Mouse (Mus musculus) frontal cortex, adult 2 months (tissue): Measurements from ENCODE around the gene Arl5a. TPM values are rescaled to one million over a fixed set of nuclear protein-coding genes. Genes with fewer than 3 reads are reported as not detected.

Experiments used
- DNase-seq, 2 experiments: peaks; one replicate each; pipeline ENCODE4 v3.0.0; 2022; ENCODE audit warnings: low spot score in 1 of 2; ENCODE audit errors: extremely low spot score in 1 of 2
- polyA plus RNA-seq: library from polyadenylated mRNA; depleted of rRNA; stranded (reverse); fragments of >200 nt; gene quantifications from 2 replicates; pipeline ENCODE4 v1.2.3, GENCODE M21; 2012; rRNA removed

Gene Arl5a
- polyA plus RNA-seq, 1 experiment, result 46.0 TPM

DNA sequence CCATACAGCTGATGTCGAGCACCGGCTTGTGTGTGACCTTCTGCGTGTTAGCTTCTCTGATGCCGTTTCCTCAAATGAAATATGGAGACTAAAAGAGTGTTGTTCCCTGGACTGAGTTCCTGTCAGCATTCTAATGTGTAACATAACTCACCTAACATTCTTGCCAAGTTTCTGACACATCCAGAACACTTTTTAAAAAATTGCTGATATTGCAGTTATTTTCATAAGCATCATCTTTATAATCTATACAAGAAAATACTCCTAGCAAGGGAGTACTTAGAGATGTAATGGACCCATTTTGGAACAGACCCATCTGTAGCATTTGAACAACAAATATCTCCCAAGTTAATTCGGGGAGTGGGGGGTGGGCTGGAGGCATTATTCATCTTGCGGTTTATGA lies 55.1 kb downstream of the Arl5a start:
- no peak for DNase-seq

DNA sequence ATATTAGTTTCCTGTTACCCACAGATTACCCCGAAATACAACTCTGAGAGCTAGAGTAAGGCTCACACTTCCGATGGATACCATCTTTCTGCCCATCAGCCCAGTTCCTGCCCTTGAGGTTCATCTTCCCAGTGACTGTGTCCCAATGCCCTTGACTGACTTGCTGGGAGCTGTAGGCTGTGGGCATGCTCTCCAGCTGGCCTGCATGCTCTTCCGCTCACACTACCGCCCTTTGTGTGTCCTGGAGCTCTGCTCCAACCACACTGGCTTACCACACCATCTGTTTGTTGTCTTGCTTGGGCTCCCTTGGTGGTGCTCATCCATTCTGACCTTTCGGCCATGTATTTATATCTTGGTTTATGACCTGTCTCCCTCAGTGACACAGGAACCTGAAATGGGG lies 57.0 kb downstream of the Arl5a start:
- no peak for DNase-seq

DNA sequence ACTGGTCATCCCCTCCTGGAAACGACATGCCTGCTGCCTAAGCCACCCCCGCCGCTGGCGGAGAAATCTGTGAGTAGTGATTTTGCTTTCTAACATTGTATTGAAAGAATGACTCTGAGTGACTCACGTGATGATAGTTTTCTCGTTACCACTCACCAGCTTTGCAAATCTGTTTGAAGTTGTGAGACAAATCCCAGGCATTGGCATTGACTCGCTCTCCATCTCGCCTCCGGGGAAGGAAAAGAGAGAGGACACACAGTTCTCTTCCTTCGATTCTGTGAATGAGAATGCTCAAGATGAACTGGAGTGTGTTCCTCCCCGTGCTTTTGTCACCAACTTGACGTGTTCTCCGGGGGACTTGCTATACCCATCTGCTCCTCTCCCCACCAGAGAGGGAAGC lies 57.5 kb downstream of the Arl5a start:
- peak in 1 of 2 experiments; percentile 40 for DNase-seq

DNA sequence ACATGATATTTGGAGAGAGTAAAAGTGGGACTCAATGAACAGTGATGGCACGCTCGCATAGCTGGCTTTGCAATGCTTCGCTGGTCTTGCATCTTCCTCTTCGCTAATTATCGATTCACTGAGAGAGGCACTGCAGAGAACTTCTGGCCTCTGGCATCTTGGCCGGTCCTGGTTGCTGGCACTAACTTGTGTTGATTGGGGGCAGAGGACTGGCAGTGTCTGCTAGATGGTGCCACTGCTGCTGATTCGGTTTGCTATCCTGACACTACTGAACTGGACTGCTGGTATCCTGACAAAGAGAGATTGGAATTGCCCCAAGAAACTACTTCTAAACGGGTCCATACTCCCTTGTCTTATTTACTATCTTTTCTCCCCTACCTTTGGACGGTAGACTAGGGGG lies 63.6 kb downstream of the Arl5a start:
- DNase-seq, result no peak

DNA sequence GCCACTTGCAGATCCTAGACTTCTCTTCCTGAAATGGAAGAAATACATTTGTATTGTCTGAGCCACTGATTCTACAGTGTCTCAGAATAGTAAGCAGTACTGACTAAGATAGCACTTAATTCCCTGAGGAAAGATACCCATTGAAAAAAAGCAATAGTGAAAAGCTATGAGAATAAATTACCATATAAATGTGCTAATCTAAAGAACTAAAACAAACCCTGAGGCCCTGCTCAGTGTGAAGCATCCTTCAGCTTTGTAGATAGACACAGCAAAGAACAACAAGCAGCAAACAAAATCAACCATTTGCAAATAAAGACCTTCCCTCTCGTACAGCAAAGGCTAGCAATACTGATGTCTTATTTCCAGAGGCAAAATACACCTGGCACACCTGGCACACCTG lies 65.0 kb downstream of the Arl5a start:
- DNase-seq, result no peak

DNA sequence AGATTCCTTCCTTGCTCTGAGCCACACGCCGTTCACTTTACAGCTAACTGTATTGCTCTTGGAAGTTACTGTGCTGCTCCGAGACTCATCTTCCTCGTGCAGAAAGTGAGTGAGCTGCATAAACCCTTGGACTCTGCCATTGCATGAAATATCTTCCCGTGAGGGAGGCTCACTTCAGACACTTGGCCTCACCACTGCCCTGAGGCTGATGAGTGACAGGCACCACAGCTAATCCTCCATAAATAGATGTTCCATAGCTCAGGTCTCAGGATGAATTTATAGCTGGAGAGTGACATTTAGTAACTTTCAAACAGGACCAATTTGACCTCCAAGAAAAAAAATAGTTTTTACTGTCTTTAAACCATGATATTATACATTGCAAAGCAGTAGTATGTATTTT lies 66.5 kb downstream of the Arl5a start:
- DNase-seq, result no peak

DNA sequence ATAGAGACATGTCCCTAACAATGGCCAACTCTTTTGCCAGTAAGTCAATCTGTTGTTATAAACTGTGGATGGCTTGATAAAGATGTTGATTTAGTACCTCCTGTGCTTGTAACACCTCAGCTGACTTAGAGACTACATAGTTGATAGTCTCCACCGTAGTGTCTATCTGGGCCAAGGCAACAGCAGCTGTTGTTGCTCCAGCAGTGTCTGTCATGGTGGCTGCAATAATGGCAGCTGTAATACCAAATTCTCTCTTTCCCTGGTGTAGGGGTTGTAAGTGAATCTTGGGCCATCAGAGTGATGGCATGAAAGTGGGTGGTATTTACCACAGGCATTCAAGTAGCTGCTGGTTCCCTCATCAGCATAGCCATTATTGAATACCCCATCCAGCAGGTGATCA lies 73.7 kb downstream of the Arl5a start:
- DNase-seq, result no peak

Other genes with a start within 250 kb of the Arl5a start
- gene Neb, start 46.4 kb downstream of the Arl5a start, polyA plus RNA-seq, result 3.1 and 4.1 TPM in 2 replicates